Mouse (Mus musculus): ENCODE data around the gene Rps4x. TPM values are rescaled to one million over a fixed set of nuclear protein-coding genes. Genes with fewer than 3 reads are reported as not detected.
A peak's percentile ranks its signal among the peaks of the same experiment; 100 is the strongest.

Gene Rps4x
- polyA plus RNA-seq, 1 experiment = 2,552 TPM

GRCm38 (mm10) chrX:102182575-102182974, 6.6 kb downstream of the Rps4x start:
- H3K4me1 ChIP-seq (ENCODE audit: control insufficient read depth, insufficient read depth, low read length) = no peaks in the 10 kb centered on the region
- H3K27ac ChIP-seq (ENCODE audit: insufficient read depth, low read length) = no peak overlapping the region
- no peaks in the 10 kb centered on the region for H3K9me3 ChIP-seq (replicated peaks; ENCODE audit: control insufficient read depth, insufficient read depth, low read length, poor library complexity, severe bottlenecking)
- H3K27me3 ChIP-seq (ENCODE audit: control insufficient read depth, insufficient read depth, low read length, poor library complexity, severe bottlenecking) = no peaks in the 10 kb centered on the region
- TF ChIP-seq CTCF (IDR thresholded peaks at IDR 0.05; ENCODE audit: low read depth, low read length) (no peak), POLR2A (IDR thresholded peaks at IDR 0.05; ENCODE audit: insufficient read depth, low read length) (no peak), EP300 (IDR thresholded peaks at IDR 0.05; ENCODE audit: insufficient read depth, low read depth, low read length) (no peak)
- H3K4me3 ChIP-seq (ENCODE audit: low read depth, low read length) = no peak overlapping the region
- no peak overlapping the region for H3K9ac ChIP-seq (ENCODE audit: low read depth, poor library complexity, severe bottlenecking)
- peaks cover 44% of the 10 kb centered on the region for H3K36me3 ChIP-seq (ENCODE audit: control insufficient read depth, insufficient read depth, low read length, poor library complexity, severe bottlenecking)

GRCm38 (mm10) chrX:102175538-102176287, 13.5 kb downstream of the Rps4x start:
- Histone ChIP-seq H3K9me3 (replicated peaks; ENCODE audit: control insufficient read depth, insufficient read depth, low read length, poor library complexity, severe bottlenecking) (no peaks in the 10 kb centered on the region), H3K27ac (ENCODE audit: insufficient read depth, low read length) (no peak overlapping the region), H3K27me3 (ENCODE audit: control insufficient read depth, insufficient read depth, low read length, poor library complexity, severe bottlenecking) (no peaks in the 10 kb centered on the region), H3K4me1 (ENCODE audit: control insufficient read depth, insufficient read depth, low read length) (no peaks in the 10 kb centered on the region), H3K36me3 (ENCODE audit: control insufficient read depth, insufficient read depth, low read length, poor library complexity, severe bottlenecking) (no peaks in the 10 kb centered on the region), H3K4me3 (ENCODE audit: low read depth, low read length) (no peak overlapping the region), H3K9ac (ENCODE audit: low read depth, poor library complexity, severe bottlenecking) (no peak overlapping the region)
- no peak for TF ChIP-seq CTCF (IDR thresholded peaks at IDR 0.05; ENCODE audit: low read depth, low read length)
- TF ChIP-seq EP300 (IDR thresholded peaks at IDR 0.05; ENCODE audit: insufficient read depth, low read depth, low read length) = no peak
- no peak for TF ChIP-seq POLR2A (IDR thresholded peaks at IDR 0.05; ENCODE audit: insufficient read depth, low read length)

- H3K27ac ChIP-seq (ENCODE audit: insufficient read depth, low read length) = no peak overlapping the region
- no peaks in the 10 kb centered on the region for H3K27me3 ChIP-seq (ENCODE audit: control insufficient read depth, insufficient read depth, low read length, poor library complexity, severe bottlenecking)
- no peaks in the 10 kb centered on the region for H3K36me3 ChIP-seq (ENCODE audit: control insufficient read depth, insufficient read depth, low read length, poor library complexity, severe bottlenecking)
- H3K9me3 ChIP-seq (replicated peaks; ENCODE audit: control insufficient read depth, insufficient read depth, low read length, poor library complexity, severe bottlenecking) = no peaks in the 10 kb centered on the region
- no peaks in the 10 kb centered on the region for H3K4me1 ChIP-seq (ENCODE audit: control insufficient read depth, insufficient read depth, low read length)
- no peak overlapping the region for H3K9ac ChIP-seq (ENCODE audit: low read depth, poor library complexity, severe bottlenecking)
- TF ChIP-seq EP300 (IDR thresholded peaks at IDR 0.05; ENCODE audit: insufficient read depth, low read depth, low read length) = no peak
- no peak for TF ChIP-seq CTCF (IDR thresholded peaks at IDR 0.05; ENCODE audit: low read depth, low read length)
- TF ChIP-seq POLR2A (IDR thresholded peaks at IDR 0.05; ENCODE audit: insufficient read depth, low read length) = no peak
- H3K4me3 ChIP-seq (ENCODE audit: low read depth, low read length) = no peak overlapping the region
Measured at GRCm38 (mm10) chrX:102170900-102171299, 18.3 kb downstream of the Rps4x start.

- no peak for TF ChIP-seq EP300 (IDR thresholded peaks at IDR 0.05; ENCODE audit: insufficient read depth, low read depth, low read length)
- TF ChIP-seq POLR2A (IDR thresholded peaks at IDR 0.05; ENCODE audit: insufficient read depth, low read length) = no peak
- no peak for TF ChIP-seq CTCF (IDR thresholded peaks at IDR 0.05; ENCODE audit: low read depth, low read length)
- H3K9ac ChIP-seq (ENCODE audit: low read depth, poor library complexity, severe bottlenecking) = no peak overlapping the region
- H3K27me3 ChIP-seq (ENCODE audit: control insufficient read depth, insufficient read depth, low read length, poor library complexity, severe bottlenecking) = no peaks in the 10 kb centered on the region
Measured at GRCm38 (mm10) chrX:102170135-102170534, 19.1 kb downstream of the Rps4x start.

GRCm38 (mm10) chrX:102169724-102170123, 19.5 kb downstream of the Rps4x start:
- Histone ChIP-seq H3K9me3 (replicated peaks; ENCODE audit: control insufficient read depth, insufficient read depth, low read length, poor library complexity, severe bottlenecking) (no peaks in the 10 kb centered on the region), H3K4me1 (ENCODE audit: control insufficient read depth, insufficient read depth, low read length) (no peaks in the 10 kb centered on the region), H3K27ac (ENCODE audit: insufficient read depth, low read length) (no peak overlapping the region), H3K27me3 (ENCODE audit: control insufficient read depth, insufficient read depth, low read length, poor library complexity, severe bottlenecking) (no peaks in the 10 kb centered on the region), H3K9ac (ENCODE audit: low read depth, poor library complexity, severe bottlenecking) (no peak overlapping the region), H3K36me3 (ENCODE audit: control insufficient read depth, insufficient read depth, low read length, poor library complexity, severe bottlenecking) (no peaks in the 10 kb centered on the region), H3K4me3 (ENCODE audit: low read depth, low read length) (no peak overlapping the region)
- TF ChIP-seq CTCF (IDR thresholded peaks at IDR 0.05; ENCODE audit: low read depth, low read length) (no peak), POLR2A (IDR thresholded peaks at IDR 0.05; ENCODE audit: insufficient read depth, low read length) (no peak), EP300 (IDR thresholded peaks at IDR 0.05; ENCODE audit: insufficient read depth, low read depth, low read length) (no peak)

More at GRCm38 (mm10) chrX:102170135-102170534, 19.1 kb downstream of the Rps4x start:
- Histone ChIP-seq H3K9me3 (replicated peaks; ENCODE audit: control insufficient read depth, insufficient read depth, low read length, poor library complexity, severe bottlenecking) (no peaks in the 10 kb centered on the region), H3K4me1 (ENCODE audit: control insufficient read depth, insufficient read depth, low read length) (no peaks in the 10 kb centered on the region), H3K4me3 (ENCODE audit: low read depth, low read length) (no peak overlapping the region), H3K27ac (ENCODE audit: insufficient read depth, low read length) (no peak overlapping the region), H3K36me3 (ENCODE audit: control insufficient read depth, insufficient read depth, low read length, poor library complexity, severe bottlenecking) (no peaks in the 10 kb centered on the region)

- Histone ChIP-seq H3K27me3 (ENCODE audit: control insufficient read depth, insufficient read depth, low read length, poor library complexity, severe bottlenecking) (no peaks in the 10 kb centered on the region), H3K9me3 (replicated peaks; ENCODE audit: control insufficient read depth, insufficient read depth, low read length, poor library complexity, severe bottlenecking) (no peaks in the 10 kb centered on the region), H3K4me3 (ENCODE audit: low read depth, low read length) (no peak overlapping the region), H3K4me1 (ENCODE audit: control insufficient read depth, insufficient read depth, low read length) (no peaks in the 10 kb centered on the region), H3K36me3 (ENCODE audit: control insufficient read depth, insufficient read depth, low read length, poor library complexity, severe bottlenecking) (no peaks in the 10 kb centered on the region), H3K9ac (ENCODE audit: low read depth, poor library complexity, severe bottlenecking) (no peak overlapping the region), H3K27ac (ENCODE audit: insufficient read depth, low read length) (peak overlapping the region; percentile 31; the same call in 1 of the 2 replicates)
- TF ChIP-seq CTCF (IDR thresholded peaks at IDR 0.05; ENCODE audit: low read depth, low read length) = no peak
- TF ChIP-seq EP300 (IDR thresholded peaks at IDR 0.05; ENCODE audit: insufficient read depth, low read depth, low read length) = no peak
- no peak for TF ChIP-seq POLR2A (IDR thresholded peaks at IDR 0.05; ENCODE audit: insufficient read depth, low read length)
Measured at GRCm38 (mm10) chrX:102166986-102167385, 22.2 kb downstream of the Rps4x start.

Data from ES-Bruce4 (cell line).